Mouse (Mus musculus): ENCODE measurements around the gene Rpl12. TPM values are rescaled to one million over a fixed set of nuclear protein-coding genes. Genes with fewer than 3 reads are reported as not detected.

The Rpl12 gene
- total RNA-seq, 1 experiment from 2014 or later: 2,455 TPM

DNA sequence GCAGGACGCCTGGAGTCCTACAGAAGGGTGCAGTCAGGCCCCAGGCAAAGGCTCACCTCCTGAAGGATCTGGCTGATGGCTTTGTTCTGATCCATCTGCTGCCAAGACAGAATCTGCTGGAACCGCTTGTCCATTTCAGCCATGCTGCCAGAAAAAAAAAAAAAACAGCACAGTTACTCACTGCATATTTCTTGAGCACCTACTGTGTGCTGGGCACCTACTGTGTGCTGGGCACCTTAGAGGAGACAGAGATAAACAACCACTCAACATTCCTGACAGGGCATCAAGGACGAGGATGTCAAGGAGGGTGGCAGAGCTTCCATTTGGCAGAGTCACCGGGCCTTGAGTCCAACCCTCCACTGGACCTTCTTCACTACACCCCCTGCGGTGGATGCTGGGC, 22.6 kb upstream of the Rpl12 start:
- ATAC-seq (replicated peaks; ENCODE audit: low read depth, poor library complexity, severe bottlenecking): no peak

DNA sequence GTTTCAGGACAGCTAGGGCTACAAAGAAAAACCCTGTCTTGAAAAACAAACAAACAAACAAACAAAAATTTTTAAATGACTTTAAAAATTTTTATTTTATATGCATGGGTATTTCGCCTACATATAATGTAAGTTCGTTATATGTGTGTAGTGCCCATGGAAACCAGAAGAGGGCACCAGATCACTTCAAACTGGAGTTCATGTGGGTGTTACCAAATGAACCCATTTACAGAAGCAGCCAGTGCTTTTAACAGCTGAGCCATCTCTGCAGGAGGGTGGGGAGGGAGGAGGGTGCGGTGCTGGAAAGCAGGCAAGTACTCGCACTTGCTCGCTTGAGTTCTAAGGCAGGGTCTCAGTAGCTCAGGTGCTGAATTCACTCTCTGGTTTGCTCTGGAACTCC, 21.9 kb upstream of the Rpl12 start:
- ATAC-seq (replicated peaks; ENCODE audit: low read depth, poor library complexity, severe bottlenecking): peak; percentile 78

DNA sequence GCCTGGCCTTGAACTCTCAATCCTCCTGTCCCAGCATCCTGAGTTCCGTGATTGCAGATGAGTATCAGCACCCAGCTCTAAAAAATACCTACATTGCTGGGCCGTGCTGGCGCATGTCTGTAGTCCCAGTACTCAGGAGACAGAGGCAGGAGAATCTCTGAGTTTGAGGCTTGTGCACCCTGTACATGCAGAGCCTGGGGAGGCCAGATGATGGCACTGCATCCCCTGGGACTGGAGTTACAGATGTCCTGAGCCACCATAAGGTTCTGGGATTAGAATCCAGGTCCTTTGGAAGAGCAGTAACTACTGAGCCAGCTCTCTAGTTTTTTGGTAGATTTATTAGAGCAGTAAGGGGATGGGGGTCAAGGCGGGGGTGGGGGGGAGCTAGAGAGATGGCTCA, 20.9 kb upstream of the Rpl12 start:
- ATAC-seq (replicated peaks; ENCODE audit: low read depth, poor library complexity, severe bottlenecking): no peak

- ATAC-seq (replicated peaks; ENCODE audit: low read depth, poor library complexity, severe bottlenecking): no peak
These were observed 13.9 kb upstream of the Rpl12 start for GRCm38 (mm10) chr2:32947454-32947853.

DNA sequence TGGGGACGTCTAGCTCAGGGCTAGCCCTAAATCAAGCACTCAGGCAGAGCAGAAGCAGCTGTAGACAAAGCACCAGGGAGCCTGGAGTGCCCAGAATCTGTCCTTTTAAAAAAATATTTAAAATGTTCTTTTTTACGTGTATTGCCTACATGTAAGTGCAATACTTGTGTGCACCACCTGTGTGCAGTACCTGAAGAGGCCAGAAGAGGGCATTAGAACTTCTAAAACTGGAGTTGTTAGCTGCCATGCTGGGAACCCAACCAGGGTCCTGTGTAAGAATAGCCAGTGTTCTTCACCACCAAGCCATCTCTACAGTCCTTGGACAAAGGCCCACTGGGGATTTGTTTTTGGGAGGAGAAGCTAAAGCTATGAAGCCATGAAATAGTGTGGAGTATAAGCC, 6.8 kb upstream of the Rpl12 start:
- no peak for ATAC-seq (replicated peaks; ENCODE audit: low read depth, poor library complexity, severe bottlenecking)

DNA sequence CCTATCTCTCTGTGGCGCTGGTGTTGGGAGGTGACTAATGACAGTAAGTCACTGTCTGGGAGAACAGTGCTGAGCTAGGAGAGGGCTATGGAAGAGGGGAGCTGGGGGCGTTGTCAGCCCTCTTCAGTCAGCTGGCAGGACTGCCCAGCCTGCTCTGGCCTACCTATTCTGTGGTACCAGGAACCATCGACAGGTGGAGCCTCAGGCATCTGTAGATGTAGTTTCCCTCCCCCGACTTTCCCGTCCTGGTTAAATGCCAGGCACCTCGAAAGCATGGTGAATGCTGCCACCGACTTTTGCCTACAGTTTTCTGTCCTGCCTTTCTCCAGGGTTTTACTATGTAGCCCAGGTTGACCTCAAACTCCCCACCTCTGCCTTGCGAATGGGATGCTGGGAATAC, 4.0 kb upstream of the Rpl12 start:
- ATAC-seq (replicated peaks; ENCODE audit: low read depth, poor library complexity, severe bottlenecking): no peak

DNA sequence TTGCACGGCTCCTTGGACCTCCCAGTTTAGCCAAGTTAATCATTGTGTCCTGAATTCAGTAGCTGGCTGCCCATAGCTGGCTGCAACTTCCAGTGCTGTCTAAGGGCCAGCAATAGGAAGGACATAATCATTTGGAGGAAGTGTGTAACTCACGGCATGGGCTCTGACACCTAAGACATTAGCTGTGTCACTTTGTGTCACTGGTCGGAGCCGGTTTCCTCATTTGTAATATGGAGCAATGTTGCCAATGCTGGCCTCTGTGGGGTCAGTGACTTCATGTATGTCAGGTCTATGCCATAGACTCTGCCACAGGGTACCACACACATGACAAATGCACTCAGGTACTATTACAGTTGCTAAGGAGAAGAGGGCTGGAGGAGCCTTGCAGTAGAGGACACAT, 1.1 kb upstream of the Rpl12 start:
- no peak for ATAC-seq (replicated peaks; ENCODE audit: low read depth, poor library complexity, severe bottlenecking)

DNA sequence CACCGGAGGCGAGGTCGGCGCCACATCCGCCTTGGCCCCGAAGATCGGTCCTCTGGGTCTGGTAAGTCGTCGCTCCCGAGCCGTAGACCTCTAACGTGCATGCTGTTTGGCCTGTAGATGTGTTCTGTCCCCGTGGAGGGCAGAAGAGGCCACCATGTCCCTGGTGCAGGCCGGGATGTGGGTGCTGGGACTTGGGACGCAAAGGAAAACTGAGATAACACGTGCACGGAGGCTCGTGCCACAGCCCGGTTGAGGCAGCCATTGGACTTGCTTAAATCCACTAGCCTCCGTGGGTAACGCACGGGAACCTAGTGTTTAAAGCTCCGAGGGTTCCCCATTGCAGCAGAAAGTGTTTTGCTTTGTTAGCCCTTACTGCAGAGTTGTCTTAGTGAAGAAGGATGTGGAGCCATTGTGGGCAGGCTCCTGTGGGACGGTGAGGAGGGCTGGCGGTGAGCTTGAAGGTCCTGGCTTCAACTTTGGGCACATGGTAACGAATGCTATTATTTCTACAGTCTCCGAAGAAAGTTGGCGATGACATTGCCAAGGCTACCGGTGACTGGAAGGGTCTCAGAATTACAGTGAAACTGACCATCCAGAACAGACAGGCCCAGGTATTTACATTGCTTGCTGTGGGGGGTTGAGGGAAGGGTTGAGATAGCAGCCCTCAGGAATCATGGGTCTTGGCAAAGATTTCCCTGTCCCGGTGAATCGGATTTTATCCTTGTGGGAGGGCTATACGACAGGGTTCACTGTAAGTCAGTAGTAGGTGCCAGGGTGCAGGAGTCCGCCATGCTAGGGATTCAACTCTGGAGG, 909 bp downstream of the Rpl12 start:
- no peak for ATAC-seq (replicated peaks; ENCODE audit: low read depth, poor library complexity, severe bottlenecking)

DNA sequence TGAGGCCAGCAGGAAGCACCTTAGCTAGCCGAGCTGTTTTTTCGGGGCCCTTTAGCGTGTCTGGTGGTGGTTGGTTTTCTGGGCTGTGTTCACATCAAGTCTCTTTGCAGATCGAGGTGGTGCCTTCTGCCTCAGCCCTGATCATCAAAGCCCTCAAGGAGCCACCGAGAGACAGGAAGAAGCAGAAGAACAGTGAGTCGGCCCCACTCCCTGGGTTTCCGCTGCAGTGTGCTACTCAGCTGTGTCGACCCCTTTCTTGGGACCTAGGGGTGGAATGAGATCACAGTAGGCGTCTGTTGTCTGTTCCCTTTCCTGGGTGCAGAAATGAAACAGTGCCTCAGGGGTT, 1.5 kb downstream of the Rpl12 start:
- ATAC-seq (replicated peaks; ENCODE audit: low read depth, poor library complexity, severe bottlenecking): no peak

DNA sequence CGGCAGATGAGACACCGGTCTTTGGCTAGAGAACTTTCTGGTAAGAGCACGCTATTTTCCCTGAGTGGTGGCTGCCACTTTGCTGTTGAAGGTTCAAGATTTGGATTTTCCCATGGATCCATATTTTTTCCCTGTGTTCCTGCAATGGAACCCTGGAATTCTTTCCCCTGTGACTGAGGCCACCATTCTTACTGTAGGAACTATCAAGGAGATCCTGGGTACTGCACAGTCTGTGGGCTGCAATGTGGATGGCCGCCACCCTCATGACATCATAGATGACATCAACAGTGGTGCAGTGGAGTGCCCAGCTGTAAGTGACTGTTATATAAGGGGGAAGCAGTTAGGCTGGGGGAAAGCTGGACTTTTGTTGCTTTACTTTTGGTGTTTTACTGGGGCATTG, 2.2 kb downstream of the Rpl12 start:
- no peak for ATAC-seq (replicated peaks; ENCODE audit: low read depth, poor library complexity, severe bottlenecking)

DNA sequence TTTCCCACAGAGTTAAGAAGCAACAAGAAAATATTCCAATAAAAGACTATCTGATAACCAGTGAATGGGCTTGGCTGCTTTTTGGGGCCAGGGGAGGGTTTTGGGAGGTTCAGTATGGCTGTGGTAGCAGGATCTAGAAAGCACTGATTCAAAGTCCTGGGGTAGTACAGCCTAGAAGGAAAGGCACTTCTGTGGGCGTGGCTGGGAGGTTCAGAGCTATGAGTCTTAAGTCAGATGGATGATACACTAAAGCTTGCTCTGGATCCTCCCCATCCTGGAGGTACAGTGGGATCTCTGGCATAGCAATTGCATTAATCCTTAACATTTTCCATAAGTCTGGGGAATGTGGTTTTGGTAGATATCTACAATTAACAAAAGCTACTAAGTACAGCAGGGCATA, 2.6 kb downstream of the Rpl12 start:
- no peak for ATAC-seq (replicated peaks; ENCODE audit: low read depth, poor library complexity, severe bottlenecking)

DNA sequence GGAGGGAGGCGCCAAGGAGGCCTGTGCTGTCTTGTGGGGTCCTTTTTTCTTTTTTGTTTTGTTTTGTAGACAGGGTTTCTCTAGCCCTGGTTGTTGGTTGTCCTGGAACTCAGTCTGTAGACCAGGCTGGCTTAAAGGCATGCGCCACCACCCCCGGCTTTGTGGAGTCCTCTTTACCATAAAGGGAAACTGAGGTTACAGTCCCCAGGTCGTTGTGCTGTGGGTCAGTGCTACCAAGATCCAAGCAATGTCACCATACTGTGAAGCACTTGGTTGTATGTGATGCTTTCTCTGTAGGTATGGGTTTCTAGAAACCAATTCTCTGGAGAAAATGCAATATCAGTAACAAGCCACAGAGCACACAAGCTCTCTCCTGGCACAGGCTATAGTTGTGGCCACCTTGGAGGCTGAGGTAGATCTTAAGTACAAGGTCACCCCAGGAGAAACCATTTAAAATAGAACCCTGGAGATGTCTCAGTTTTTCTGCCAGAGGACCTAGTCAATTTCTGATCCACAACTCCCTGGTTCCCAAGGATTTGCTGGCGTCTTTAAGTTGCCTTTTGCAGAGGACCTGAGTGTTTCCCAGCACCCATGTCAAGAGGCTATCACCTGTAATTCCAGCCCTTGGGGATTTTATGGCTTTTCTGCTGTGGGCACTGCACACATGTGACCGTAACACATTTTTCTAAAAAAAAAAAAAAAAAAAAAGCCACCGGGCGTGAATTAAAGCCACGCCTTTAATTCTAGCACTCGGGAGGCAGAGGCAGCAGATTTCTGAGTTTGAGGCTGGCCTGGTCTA, 3.5 kb downstream of the Rpl12 start:
- ATAC-seq (replicated peaks; ENCODE audit: low read depth, poor library complexity, severe bottlenecking): no peak

DNA sequence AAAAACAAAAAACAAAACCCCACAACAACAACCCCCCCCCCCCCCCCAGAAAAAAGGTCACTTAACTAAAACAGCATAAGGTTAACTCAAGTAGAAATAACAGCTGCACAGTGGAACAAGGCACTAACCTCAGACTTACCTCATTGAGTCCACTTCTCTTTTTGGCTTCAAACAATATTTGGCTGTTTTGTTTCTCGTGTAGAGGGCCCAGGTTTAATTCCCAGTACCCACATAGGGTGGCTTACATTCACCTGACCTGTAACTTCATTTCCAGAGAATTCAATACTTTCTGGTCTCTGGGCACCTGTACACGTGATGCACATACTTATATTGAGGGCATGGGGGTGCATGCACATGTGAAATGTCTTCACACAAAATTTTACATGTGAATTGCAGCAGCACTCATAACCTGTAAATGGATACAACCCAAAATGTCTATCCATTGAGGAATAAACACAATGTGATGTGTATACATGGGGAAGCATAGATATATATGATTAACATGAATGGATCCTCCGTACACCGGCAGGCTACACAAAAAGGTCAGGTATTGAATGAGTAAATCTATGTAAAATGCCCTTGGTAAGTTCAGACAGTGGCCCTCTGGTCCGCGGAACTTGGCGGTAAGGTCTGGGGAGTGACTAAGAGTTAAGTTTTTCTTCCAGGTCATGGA, 4.3 kb downstream of the Rpl12 start:
- ATAC-seq (replicated peaks; ENCODE audit: low read depth, poor library complexity, severe bottlenecking): no peak

GRCm38 (mm10) chr2:32966184-32966688, 4.9 kb downstream of the Rpl12 start:
- no peak for ATAC-seq (replicated peaks; ENCODE audit: low read depth, poor library complexity, severe bottlenecking)

DNA sequence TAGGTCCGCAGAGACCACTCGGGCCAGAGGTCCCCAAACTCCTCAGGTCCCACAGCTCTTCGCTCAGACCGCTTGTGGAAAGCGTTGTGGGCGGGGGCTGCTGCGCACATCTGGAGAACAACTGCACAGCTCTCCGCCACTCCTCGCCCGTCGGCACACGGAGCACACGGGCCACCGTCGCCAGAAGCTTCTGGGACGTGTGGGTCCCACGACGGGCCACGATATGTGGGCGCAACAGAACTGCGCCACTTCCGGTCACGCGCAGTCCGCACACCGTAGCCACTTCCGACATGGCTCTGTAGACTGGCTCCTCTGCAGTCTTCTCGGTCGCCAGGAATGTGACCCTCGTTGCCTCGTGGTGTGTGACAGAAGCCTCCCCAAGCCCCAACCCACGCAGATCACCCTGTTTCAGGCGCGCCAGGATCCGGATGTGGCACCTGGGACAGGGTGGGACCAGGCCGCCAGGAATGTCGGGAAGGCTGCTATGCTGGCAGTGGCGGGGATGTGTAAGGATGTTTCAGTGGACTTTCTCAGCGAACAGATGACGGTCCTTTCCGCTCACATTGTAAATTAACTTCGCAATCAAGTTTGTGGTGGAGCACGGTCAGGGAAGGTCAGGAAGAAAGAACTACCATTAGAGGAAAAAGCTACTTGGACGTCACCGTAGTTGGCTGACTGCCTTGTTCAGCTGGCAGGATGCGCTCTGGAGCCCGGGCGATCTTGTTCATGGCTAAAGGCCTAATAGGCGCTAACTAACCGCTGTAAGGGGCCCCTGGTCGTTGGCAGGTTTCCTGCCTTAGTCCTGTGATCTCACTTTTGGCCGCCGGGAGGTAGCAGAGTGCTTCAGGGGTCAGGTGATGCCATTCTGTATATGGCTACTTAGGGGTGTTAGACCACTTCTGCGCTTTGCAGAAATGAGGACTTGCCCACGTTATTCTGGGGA, 5.6 kb downstream of the Rpl12 start:
- peak; percentile 75 for ATAC-seq (replicated peaks; ENCODE audit: low read depth, poor library complexity, severe bottlenecking)

- ATAC-seq (replicated peaks; ENCODE audit: low read depth, poor library complexity, severe bottlenecking): no peak
These were observed 6.8 kb downstream of the Rpl12 start for GRCm38 (mm10) chr2:32968024-32968614.

DNA sequence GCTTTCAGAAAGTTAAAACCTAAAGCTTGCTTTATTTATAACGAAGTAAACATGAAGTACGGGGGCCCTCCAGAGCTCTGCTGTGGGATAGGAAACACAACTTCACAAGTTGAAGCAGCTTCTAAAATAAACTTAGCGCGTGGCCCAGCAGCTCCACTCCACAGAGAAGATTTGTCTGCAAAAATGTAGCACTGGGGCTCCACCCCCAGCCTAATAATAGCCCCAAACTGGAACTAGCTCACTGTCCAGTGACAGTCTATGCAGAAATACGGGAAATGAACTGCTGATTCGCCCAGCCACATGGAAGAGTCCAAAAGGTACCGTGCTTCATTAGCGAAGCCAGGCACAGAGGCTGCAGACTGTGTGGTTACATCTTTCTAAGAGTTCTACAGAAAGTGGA, 8.0 kb downstream of the Rpl12 start:
- no peak for ATAC-seq (replicated peaks; ENCODE audit: low read depth, poor library complexity, severe bottlenecking)

- no peak for ATAC-seq (replicated peaks; ENCODE audit: low read depth, poor library complexity, severe bottlenecking)
These were observed 9.9 kb downstream of the Rpl12 start for GRCm38 (mm10) chr2:32971235-32971634.

- no peak for ATAC-seq (replicated peaks; ENCODE audit: low read depth, poor library complexity, severe bottlenecking)
These were observed 12.9 kb downstream of the Rpl12 start for GRCm38 (mm10) chr2:32974216-32974615.

All from common myeloid progenitor, adult 5-6 weeks (primary cell).